Mouse (Mus musculus): Measurements from ENCODE around the gene Pts.

The Pts gene

GRCm38 (mm10) chr9:50528293-50528892 is at the start of gene Pts:
Gene Pts (minus strand): TSS chr9:50528724.
- DNase-seq (ENCODE audit: low spot score in 2 of 2), result peak; percentile 92 to 95

- no peak for DNase-seq (ENCODE audit: low spot score in 2 of 2)
Observed at GRCm38 (mm10) chr9:50569599-50570525, 41.3 kb upstream of the Pts start.

- no peak for DNase-seq (ENCODE audit: low spot score in 2 of 2)
Observed at GRCm38 (mm10) chr9:50567881-50568280, 39.4 kb upstream of the Pts start.

GRCm38 (mm10) chr9:50567372-50567771 is 38.8 kb upstream of the Pts start:
- no peak for DNase-seq (ENCODE audit: low spot score in 2 of 2)

DNA sequence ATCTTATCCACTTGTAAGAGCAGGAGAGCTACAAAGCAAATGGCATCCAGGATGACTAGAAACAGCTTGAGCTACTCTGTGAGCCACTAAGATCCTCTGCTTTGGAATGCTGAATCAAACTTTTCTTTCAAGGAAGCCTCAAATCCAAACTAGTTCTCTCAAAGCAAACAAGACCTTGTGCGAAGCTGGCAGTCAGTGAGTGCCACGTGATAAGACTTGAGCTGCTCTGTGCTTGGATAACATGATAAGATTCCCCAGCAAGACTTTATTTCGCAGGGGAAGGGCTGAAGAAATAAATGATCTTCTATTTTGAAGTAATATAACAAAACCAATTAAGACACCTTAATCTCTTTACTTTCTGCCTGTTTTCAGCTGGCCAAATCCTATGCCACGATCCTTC is 37.4 kb upstream of the Pts start:
- DNase-seq (ENCODE audit: low spot score in 2 of 2), result no peak

DNA sequence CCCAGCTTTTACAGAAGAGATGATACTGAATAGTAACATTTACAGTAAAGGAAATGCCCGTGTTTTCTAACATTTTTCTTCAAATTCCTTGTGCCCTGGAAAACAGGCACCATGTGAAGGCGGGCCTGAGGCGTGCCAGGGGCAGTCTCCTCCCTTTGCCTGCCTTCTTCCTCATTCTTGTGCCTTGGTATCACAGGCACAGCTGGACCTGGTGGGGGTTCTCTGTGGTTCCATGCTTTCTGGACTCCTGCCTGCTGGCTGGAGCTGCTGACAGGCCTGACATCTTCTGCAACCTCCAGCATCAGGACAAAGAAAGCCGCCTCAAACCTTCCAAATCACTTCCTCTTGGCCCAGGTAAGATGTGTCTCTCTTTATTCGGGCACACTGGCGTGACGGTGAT is 36.6 kb upstream of the Pts start:
- DNase-seq (ENCODE audit: low spot score in 2 of 2), result no peak

DNA sequence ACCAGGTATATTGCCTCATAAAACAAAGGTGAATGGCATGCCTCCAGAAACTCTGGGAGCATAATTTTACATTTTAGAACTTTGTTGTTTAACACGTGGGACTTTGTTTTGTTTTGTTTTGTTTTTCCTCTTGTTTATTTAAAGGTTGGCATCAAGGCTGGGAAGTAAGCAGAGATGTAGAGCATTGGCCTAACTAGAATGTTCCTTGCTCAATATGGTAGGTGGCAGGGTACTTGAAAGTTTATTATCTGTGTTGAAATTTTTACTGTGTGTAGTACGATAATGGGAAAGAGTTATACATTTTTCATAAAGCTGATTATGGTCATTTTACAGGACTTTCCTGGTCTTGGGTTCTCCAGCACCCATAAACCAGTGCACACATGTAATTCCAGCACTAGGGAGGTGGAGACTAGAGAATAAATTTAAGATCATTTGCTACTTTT is 33.4 kb upstream of the Pts start:
- DNase-seq (ENCODE audit: low spot score in 2 of 2), result no peak

GRCm38 (mm10) chr9:50561145-50561917 is 32.8 kb upstream of the Pts start, which contains the start of gene Tex12:
Gene Tex12 (minus strand): TSS chr9:50561325.
- DNase-seq (ENCODE audit: low spot score in 2 of 2), result no peak

DNA sequence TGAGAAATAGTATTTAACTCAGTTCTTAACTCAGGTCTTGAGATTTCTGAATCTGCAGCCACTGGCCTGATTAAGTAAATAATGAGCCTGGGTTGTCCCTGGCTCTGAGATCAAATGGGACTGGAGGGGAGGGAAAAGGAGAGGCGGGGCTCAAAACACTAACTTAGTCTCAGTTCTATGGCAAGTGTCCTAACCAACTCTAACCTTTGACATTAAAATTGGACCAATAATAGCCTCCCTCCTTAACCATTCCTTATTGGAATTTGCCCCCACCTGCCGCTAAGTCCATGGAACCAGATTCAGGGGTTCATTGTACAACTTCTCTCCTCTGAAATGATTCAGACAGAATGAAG is 26.5 kb upstream of the Pts start, which contains the start of gene Bco2:
Gene Bco2 (minus strand): TSS at position 88 of the 353 bp plus-strand sequence.
- no peak for DNase-seq (ENCODE audit: low spot score in 2 of 2)

GRCm38 (mm10) chr9:50554241-50555093 is 25.9 kb upstream of the Pts start, which contains the start of gene Il18:
Gene Il18 (plus strand): TSS chr9:50554827.
- DNase-seq (ENCODE audit: low spot score in 2 of 2), result peak in 1 of 2 experiments; percentile 27

DNA sequence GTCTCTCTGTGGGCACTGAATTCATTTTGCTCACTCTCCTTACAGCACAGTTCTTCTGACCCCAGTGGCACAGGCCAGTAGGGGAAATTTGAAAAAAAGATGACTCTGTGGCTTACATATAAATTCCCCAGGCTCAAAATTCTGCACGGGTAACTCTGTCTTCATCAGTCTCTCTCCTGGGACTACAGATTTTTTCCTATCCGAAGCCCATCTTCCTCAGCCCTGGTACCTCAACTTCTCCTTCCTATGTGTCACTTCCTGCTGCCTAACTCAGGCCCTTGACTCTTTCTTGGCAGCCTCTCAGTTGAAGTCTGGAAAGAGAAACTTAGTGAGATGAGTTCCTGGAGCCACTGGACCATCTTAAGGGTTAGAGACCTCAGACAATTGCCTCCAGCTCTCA is 25.0 kb upstream of the Pts start:
- DNase-seq (ENCODE audit: low spot score in 2 of 2), result no peak

GRCm38 (mm10) chr9:50552206-50552605 is 23.7 kb upstream of the Pts start:
- DNase-seq (ENCODE audit: low spot score in 2 of 2), result no peak

DNA sequence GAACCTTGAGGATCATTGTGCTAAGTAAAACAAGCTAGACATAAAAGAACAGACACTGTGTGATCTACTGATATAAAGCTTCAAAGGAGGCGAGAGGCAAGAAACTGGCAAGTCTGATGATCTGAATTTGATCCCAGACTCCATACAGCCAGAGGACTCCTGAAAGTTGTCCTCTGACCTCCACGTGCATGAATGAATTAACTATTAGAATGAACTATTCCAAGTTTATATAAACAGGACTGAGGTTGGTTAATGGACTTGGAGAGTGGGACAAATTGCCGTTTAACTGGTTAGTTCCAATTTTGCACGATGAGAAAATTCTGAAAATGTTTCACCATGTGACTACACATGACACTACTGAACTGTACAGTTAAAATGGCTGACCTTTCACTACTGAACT is 20.4 kb upstream of the Pts start:
- no peak for DNase-seq (ENCODE audit: low spot score in 2 of 2)

DNA sequence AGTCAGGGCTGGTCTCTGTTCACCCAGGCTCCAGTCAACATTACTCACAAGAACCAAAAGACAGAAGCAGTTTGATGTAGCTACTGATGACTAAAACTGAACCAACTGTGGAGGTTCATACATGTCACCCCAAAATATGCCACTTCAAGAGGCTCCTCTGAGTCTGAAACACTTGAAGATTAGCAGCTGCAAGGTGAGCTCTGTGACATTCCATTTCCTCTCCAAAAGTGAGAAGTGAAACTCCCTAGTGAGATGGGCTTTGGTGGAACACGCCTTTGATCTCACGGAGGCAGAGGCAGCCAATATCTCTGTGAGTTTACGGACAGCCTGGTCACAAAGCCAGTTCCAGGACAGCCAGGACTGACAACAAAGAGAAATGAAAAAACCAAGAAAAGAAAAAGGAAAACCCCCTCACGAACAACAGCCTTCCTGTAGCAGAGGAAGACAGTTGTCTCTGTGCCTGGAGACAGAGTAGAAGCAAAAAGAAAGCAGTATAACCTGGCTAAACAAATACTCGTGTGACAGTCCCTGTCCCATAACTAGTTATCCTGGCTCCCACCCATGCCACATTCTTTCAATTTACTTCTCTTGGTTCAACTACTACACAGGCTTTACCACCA is 19.4 kb upstream of the Pts start:
- DNase-seq (ENCODE audit: low spot score in 2 of 2), result no peak

- DNase-seq (ENCODE audit: low spot score in 2 of 2), result no peak
Observed at GRCm38 (mm10) chr9:50542401-50542800, 13.9 kb upstream of the Pts start.

- no peak for DNase-seq (ENCODE audit: low spot score in 2 of 2)
Observed at GRCm38 (mm10) chr9:50540170-50540569, 11.6 kb upstream of the Pts start.

- no peak for DNase-seq (ENCODE audit: low spot score in 2 of 2)
Observed at GRCm38 (mm10) chr9:50537295-50537694, 8.8 kb upstream of the Pts start.

DNA sequence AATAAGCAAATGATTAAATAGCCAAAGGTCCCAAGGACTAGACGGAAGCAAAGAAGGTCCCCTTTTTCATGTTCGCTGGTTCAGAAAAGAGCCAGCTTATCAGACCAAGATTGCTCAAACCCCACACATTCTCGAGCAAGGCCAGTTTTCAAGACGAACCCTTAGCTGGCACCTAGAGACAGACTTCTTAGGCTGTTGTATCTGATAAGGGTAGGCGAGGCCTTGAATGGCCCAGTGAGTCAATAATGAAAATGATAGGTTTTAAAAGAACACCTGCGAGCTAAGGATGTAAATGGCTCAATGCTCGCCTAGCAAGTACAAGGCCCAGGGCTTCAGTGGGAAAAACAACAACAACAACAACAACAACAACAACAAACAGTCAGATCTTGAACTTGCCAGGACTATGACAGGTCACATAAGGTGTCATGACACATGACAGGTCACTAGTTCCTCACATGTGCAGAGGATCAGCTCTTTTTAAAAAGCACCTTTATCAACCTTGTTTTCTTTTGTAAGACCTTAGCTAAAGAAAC is 8.1 kb upstream of the Pts start:
- no peak for DNase-seq (ENCODE audit: low spot score in 2 of 2)

- no peak for DNase-seq (ENCODE audit: low spot score in 2 of 2)
Observed at GRCm38 (mm10) chr9:50535930-50536329, 7.4 kb upstream of the Pts start.

DNA sequence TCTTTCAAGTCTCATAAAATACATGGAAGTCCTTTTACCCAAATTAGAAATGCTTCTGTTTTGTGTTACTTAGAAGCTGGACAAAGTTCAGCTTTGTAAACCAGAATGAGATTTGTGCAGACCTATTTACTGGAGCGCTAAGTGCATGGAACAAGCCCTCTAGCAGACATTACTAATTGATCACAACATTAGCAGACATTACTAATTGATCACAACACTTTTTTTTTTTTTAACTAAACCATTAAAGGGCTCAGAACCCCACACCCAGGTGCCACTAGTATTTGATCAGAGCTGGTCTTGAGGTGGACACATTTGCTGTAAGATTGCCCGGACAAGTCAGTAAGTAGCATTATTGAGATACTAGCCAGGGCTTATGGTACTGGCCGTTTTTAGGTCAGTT is 5.3 kb upstream of the Pts start:
- no peak for DNase-seq (ENCODE audit: low spot score in 2 of 2)

DNA sequence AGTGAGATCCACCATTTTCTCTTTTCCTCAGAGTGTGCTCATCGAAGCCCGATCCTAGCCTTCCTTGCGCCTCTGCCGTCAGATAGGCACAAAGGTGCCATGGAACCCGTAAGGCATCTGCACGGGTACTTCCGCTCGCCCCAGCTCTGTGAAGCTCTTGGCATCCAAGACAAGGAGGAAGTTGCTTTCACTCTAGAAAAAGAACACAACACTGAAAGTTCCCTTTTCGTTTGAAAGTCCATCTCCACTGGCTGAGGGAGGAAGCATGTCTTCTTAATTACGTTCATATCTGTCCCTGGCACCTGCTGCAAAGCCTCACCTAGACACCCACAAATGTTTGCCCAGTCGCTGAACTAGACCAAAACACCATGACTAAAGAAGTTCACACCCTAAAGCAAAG is 4.8 kb upstream of the Pts start:
- DNase-seq (ENCODE audit: low spot score in 2 of 2), result peak; percentile 22 to 42

Measured in spleen, postnatal 14 days (tissue).